Mouse (Mus musculus) left cerebral cortex, adult 2 months (tissue): ENCODE results near the gene Gm47959. TPM values are rescaled to one million over a fixed set of nuclear protein-coding genes. Genes with fewer than 3 reads are reported as not detected.
"Not testable (repeated sequence)": the region's sequence is repeated elsewhere in the genome, so short reads cannot be mapped to it uniquely, and the experiment has no call there.

Experiments used
- DNase-seq, 2 experiments: peaks; one replicate each; pipeline ENCODE4 v3.0.0; 2021 to 2022; ENCODE audit warnings: low spot score in 2 of 2, mixed read lengths in 1 of 2; ENCODE audit errors: extremely low spot score in 1 of 2
- H3K27ac ChIP-seq: fragments of 200-600 bp; 2 replicates; pipeline ENCODE4 v1.8.1; 2022
- H3K4me3 ChIP-seq: fragments of 200-600 bp; 2 replicates; pipeline ENCODE4 v1.8.1; 2022
- CTCF ChIP-seq: fragments of 200-600 bp; IDR thresholded peaks from 2 replicates; pipeline ENCODE4 v1.8.1; 2022; ENCODE audit warnings: antibody characterized with exemption, mild to moderate bottlenecking, moderate library complexity
- intact Hi-C: fragments of 180-260 bp; cut with DNase I; formaldehyde crosslinking; loops from one replicate; pipeline ENCODE4 v1.15.1; 2025
- long read RNA-seq, 2 experiments: library from polyadenylated mRNA; stranded (forward); transcript quantifications; one replicate each; pipeline ENCODE4 v2.0.0; 2021; ENCODE audit warnings: borderline mapping rate in 2 of 2
- total RNA-seq, 2 experiments: library from RNA; stranded (reverse); gene quantifications; 2 replicates each; pipeline ENCODE4 v1.2.3; 2021

Gm47959 gene
- total RNA-seq = not detected
- long read RNA-seq, experiment 1 = 0 reads
- long read RNA-seq, experiment 2 = 0 reads

DNA sequence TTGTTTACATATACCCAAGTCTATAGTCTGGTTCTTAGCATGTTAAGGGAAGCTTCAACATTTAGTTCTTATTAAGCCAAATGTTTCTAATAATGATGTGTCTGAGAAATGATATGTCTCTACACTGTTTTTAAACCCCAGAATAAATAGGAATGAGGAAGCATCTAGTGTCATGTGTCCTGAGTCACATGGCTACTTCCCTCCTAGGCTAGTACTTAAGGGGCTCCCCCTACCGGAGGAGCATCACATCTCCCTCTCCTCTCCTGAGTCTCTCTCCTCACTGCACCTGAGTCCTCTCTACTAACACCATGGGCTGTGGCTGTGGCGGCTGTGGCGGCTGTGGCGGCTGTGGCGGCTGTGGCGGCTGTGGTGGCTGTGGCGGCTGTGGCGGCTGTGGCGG, at the start of gene Gm47959:
TSS of gene Gm47959 (plus strand) at position 243 of the 400 bp plus-strand sequence.
- not testable (repeated sequence) for H3K27ac ChIP-seq

DNA sequence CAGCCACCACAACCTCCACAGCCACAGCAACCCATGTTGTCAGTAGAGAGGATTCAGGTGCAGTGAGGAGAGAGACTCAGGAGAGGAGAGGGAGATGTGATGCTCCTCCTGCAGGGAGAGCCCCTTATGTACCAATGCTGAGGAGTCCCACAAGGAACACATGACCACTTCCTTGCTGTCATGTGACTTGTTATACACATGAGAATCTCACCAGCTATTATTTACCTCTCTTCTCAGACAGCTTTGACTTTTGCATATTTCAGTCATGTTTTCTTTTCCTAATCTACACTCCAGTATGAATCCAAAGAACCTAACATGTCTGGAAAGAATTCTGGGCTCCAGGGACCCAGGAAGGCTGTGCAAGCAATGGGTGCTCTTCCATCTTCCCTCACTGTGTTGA, 44.4 kb upstream of the Gm47959 start, which contains the start of gene Gm7544:
TSS of gene Gm7544 (minus strand) at position 101 of the 400 bp plus-strand sequence.
- H3K27ac ChIP-seq, DNase-seq, intact Hi-C loops, H3K4me3 ChIP-seq: not testable (repeated sequence)

More for the DNA sequence above, at the start of gene Gm47959:
- intact Hi-C loops, DNase-seq, H3K4me3 ChIP-seq: not testable (repeated sequence)

DNA sequence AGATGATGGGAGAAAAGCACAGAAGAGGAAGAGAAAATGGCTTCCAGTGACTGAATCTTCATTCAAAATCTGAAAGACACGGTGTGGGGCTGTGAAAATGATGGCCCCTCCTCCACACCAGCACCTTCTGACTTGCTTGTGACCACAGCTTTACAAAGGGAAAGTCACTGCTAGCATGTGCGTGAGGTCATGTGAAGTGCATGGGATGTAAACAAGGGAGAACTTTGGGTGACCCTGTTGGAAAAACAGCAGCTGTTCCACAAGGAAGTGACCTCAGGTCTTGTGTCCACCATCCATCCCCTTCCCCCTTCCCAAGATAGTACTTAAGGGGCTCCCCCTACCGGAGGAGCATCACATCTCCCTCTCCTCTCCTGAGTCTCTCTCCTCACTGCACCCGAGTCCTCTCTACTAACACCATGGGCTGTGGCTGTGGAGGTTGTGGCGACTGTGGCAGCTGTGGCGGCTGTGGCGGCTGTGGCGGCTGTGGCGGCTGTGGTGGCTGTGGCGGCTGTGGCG, 40.4 kb upstream of the Gm47959 start, which contains the start of gene Gm47955:
TSS of gene Gm47955 (plus strand) at position 417 of the 516 bp plus-strand sequence.
- intact Hi-C loops = no loop called here
- Histone ChIP-seq H3K4me3 (no peak within 1 kb of the TSS), H3K27ac (no peak within 1 kb of the TSS)

DNA sequence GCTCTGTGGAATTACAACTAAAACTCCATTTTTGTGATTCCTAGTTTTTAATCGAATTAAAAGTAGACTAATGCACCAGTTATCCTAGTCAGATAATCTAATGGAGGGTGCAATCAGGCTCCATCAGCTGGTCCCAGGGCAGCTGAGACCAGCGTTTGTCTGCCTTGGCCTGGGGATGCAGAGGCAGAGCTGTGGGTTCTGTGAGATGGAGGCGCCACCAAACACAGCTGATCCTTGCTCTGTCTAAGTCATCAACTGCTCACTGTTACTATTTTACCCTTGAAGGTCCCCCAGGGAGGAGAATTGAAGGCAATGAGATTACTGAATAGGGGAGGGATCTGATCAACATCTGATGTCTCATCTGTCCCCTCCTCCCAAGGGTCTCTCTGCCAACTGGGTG, 33.9 kb upstream of the Gm47959 start:
- DNase-seq = no peak
- no peak for TF ChIP-seq CTCF
- Histone ChIP-seq H3K27ac (no peak overlapping the region), H3K4me3 (no peak overlapping the region)
- intact Hi-C loops = no loop called here

More for the DNA sequence above, 40.4 kb upstream of the Gm47959 start, which contains the start of gene Gm47955:
- DNase-seq = no peak
- TF ChIP-seq CTCF = no peak

DNA sequence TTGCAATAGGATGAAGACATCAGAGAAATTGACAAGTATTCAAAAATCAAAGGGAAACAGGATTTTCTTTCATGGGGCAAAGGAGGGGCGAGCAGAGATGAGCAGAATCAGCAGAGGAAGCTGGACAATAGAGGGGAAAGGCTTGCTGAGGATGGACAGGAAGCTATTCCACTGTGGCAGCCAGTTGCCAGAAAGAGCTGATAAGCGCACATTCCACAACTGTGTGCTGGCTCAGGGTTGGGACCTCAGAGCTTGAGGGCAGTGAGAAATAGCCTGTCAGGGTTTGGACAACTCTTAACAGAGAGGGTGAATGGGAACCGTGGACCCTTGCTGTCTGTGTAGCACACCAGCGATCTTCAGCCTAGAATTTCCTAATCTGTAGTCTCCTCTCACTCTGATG, 28.3 kb upstream of the Gm47959 start:
- H3K4me3 ChIP-seq = no peak overlapping the region
- no peak for TF ChIP-seq CTCF
- H3K27ac ChIP-seq = no peak overlapping the region
- intact Hi-C loops = no loop called here
- DNase-seq = no peak

DNA sequence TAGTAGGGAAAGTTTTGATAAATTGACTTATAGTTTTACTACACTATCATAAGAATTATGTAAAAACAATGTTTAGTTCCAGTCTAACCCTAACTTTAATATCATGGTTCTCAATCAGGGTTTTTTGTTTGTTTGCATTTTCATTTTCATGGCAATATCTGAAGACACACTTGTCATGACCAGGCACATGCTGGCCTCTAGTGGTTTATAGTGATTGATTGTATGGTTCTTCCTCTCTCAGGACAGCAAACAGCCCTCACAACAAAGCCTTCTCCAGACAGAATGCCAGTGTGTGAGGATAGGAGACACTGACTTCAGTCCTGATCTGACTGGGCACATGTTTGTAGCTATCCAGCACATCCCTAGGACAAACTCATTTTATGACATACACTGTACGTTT, 27.1 kb upstream of the Gm47959 start:
- H3K27ac ChIP-seq = peak overlapping the region; percentile 45
- intact Hi-C loops = no loop called here
- peak; percentile 19 for TF ChIP-seq CTCF
- no peak for DNase-seq
- H3K4me3 ChIP-seq = no peak overlapping the region

DNA sequence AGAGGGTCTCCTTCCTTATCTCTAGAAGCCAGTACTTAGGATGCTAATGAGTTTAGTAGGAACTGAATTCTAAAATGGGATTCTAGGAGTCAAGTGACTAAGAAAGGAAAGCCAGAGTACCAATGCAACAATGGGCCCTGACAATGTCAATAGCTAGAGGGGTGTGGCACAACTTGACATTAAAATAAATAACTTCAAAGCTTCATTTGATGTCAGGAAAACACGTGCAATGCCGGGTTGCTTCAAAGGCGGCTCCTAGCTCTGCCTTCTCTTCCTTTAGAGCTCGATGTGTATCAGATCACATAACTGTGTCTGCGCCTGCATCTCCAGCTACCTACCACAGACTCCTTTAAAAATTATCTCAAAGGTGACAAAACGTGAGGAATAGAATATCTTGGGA, 26.4 kb upstream of the Gm47959 start:
- DNase-seq = no peak
- no peak for TF ChIP-seq CTCF
- Histone ChIP-seq H3K27ac (peak overlapping the region; percentile 48), H3K4me3 (no peak overlapping the region)
- intact Hi-C loops = no loop called here

DNA sequence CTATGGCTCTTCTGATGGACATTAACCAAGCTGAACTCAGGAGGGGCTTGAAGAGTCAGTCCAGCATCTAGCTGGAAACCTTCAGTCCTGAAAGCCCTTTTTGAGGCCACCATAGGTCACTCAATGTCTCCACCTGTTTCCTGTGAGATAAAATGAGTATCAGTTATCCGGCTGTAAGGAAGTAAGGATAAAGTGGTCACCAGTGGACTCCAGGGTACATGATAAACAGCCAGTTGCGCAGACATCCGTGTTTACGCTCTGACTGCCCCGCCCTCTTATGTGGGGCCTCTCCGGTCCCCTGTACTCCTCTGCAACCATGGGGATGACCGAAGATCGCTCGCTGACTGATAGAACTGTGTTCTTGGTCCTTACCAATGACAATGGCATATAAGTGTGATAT, 26.0 kb upstream of the Gm47959 start:
- H3K27ac ChIP-seq = peak overlapping the region; percentile 48; the same call in 1 of the 2 replicates
- intact Hi-C loops = no loop called here

DNA sequence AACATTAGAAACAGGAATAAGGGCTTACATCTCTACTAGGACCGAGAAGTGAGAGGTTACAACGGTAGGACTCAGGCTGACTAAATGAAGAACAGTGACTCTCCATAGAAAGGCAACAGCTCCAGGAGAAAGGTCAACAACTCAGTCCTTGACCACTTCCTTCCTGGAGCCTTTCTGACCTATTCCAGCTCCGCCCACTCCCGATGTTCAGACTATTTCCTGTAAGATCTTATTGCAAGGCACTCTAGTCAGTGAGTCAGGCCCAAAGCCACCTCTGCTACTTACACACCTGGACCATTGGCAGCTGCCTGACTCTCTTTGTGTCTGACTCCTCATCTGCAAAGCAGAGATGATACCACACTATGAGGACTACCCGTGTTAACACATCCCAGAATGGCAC, 24.6 kb upstream of the Gm47959 start:
- intact Hi-C loops = no loop called here
- TF ChIP-seq CTCF = no peak
- Histone ChIP-seq H3K27ac (no peak overlapping the region), H3K4me3 (no peak overlapping the region)
- DNase-seq = no peak

More for the DNA sequence above, 26.0 kb upstream of the Gm47959 start:
- no peak for DNase-seq
- no peak for TF ChIP-seq CTCF
- H3K4me3 ChIP-seq = no peak overlapping the region

DNA sequence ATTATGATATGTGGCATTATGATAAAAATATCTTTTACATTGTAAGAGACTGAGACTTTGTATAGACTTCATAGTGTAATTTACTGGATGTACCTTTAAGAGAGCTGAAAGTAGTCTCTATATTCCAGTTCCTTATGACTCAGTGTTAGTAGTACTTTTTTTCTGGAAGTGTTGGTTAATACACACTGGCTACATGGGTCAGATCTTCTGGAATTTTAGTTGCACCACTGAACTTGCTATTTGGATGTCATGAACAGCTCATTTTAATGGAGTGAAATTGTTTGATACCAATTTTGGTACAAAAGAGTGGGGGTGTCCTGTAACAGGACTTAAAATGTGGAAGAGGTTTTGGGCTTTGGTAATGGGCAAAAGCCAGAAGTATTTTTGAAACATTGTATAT, 22.5 kb upstream of the Gm47959 start:
- TF ChIP-seq CTCF = no peak
- intact Hi-C loops = no loop called here
- Histone ChIP-seq H3K27ac (no peak overlapping the region), H3K4me3 (no peak overlapping the region)
- no peak for DNase-seq

DNA sequence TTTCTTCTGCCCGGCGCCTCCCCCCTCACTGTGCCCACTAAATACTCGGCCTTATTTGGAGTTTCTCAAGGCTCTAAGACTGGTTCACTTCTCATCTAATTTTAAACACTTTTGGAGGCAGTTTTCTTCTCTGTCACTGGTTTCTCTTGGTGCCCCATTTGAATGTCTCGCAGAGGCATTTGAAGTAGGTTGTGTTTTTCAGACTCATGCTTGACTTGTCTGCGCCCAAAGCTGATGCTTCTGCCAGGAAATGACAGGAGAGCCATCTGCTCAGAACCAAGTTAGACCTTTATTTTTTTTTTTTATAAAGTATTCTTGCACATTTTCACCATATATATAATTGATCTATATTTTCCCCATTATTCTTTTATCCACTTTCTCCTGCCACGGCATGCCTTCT, 13.6 kb upstream of the Gm47959 start:
- TF ChIP-seq CTCF = no peak
- H3K27ac ChIP-seq = no peak overlapping the region
- no peak overlapping the region for H3K4me3 ChIP-seq
- no peak for DNase-seq
- intact Hi-C loops = loop anchor here (1.0 to 10.0 kb wide), 3 partner anchors 148 to 432 kb away; partner anchors contain the start of gene Agfg1

DNA sequence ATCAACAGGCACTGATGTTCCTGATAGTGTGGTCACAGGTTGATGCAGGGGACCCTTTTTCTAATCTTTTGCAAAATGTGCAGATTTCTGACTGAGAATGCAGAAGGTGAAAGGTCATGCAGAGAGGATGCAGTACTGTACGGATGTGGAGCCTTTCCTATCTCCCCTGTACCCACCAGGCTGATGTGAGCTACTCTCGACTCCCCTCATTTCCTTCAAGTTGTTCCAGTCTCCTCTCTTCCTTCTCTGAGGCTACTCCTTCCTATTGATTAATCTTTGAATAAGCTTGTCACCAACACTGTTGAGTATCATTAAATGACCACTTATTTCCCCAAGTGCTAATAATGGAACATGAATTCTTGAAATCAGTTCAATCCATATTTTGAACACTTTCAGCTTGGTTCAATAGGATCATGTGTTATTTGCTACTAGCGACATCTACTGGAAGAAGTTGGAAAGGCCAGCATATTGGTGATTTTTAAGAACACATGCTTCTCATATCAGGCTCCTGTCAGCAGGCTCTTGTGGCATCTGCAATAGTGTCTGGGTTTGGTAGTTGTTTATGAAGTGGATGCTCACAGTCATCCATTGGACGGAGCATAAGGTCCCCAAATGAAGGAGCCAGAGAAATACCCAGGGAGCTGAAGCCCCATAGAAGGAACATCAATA, 12.7 kb upstream of the Gm47959 start:
- peak; percentile 82 for TF ChIP-seq CTCF
- DNase-seq = peak; percentile 26 to 43
- Histone ChIP-seq H3K27ac (no peak overlapping the region), H3K4me3 (no peak overlapping the region)
- intact Hi-C loops = loop anchor here (1.0 to 10.0 kb wide), 3 partner anchors 149 to 433 kb away; partner anchors contain the start of gene Agfg1
